Mouse (Mus musculus) kidney, embryonic 14.5 days (tissue): ENCODE data around the gene Arid3a. TPM values are rescaled to one million over a fixed set of nuclear protein-coding genes. Genes with fewer than 3 reads are reported as not detected.

Experiments used
- ATAC-seq: fragments of 200-750 bp; cut with Nextera tagmentation; 2 replicates; pipeline ENCODE4 v1.8.0; 2017; ENCODE audit warnings: moderate number of reproducible peaks, mild to moderate bottlenecking, moderate TSS enrichment, moderate library complexity; ENCODE audit not compliant: low FRiP score, low TSS enrichment
- H3K27ac ChIP-seq: fragments of 300-500 bp; sonication (generic); 2 replicates; pipeline ENCODE4 v1.5.1; 2014; ENCODE audit warnings: low read depth, mild to moderate bottlenecking, low read length, moderate library complexity, mixed read lengths
- H3K27me3 ChIP-seq: fragments of 300-500 bp; sonication (generic); 2 replicates; pipeline ENCODE4 v1.6.1; 2014; ENCODE audit warnings: mild to moderate bottlenecking, low read length; ENCODE audit not compliant: control insufficient read depth, insufficient read depth
- H3K36me3 ChIP-seq: fragments of 300-500 bp; sonication (generic); 2 replicates; pipeline ENCODE4 v1.6.1; 2014; ENCODE audit warnings: low read length, mixed read lengths; ENCODE audit not compliant: control insufficient read depth, insufficient read depth
- H3K4me1 ChIP-seq: fragments of 300-500 bp; sonication (generic); 2 replicates; pipeline ENCODE4 v1.6.1; 2014; ENCODE audit warnings: low read length, mixed read lengths; ENCODE audit not compliant: control insufficient read depth, insufficient read depth
- H3K4me2 ChIP-seq: fragments of 300-500 bp; sonication (generic); replicated peaks from 2 replicates; pipeline ENCODE4 v1.6.1; 2014; ENCODE audit warnings: low read depth, mild to moderate bottlenecking, low read length
- H3K4me3 ChIP-seq: fragments of 300-500 bp; sonication (generic); 2 replicates; pipeline ENCODE4 v1.5.1; 2014; ENCODE audit warnings: mild to moderate bottlenecking, low read length
- H3K9ac ChIP-seq: fragments of 300-500 bp; sonication (generic); 2 replicates; pipeline ENCODE4 v1.6.1; 2014; ENCODE audit warnings: low read depth, mild to moderate bottlenecking, low read length, moderate library complexity
- H3K9me3 ChIP-seq: fragments of 300-500 bp; sonication (generic); 2 replicates; pipeline ENCODE4 v1.6.1; 2016; ENCODE audit warnings: low read length; ENCODE audit not compliant: control insufficient read depth
- WGBS: fragments of 180-500 bp; shearing (Covaris S2); extraction: QIAGEN DNeasy Blood & Tissue Kit; methylation state at CpG from one replicate; pipeline ENCODE4 v1.1.7; 2014; 5-methylcytosine and 5-hydroxymethylcytosine counted together
- polyA plus RNA-seq: library from polyadenylated mRNA; unstranded; fragments of >200 nt; fragmentation: Nextera tagmentation; extraction: Ambion mirVana; gene quantifications from 2 replicates; pipeline ENCODE4 v1.2.1, GENCODE M21; 2014

The Arid3a gene
- polyA plus RNA-seq, 1 experiment from 2014 or later: 12.3 TPM

- 18% methylated on average over 26 of the region's 26 CpGs for WGBS
- ATAC-seq: peak; percentile 14; the same call in 1 of the 2 replicates
- Histone ChIP-seq H3K27ac (no peak overlapping the region), H3K9ac (no peak overlapping the region), H3K4me2 (peak overlapping the region; percentile 46; the same call in 1 of the 2 replicates), H3K4me3 (peak overlapping the region; percentile 20), H3K4me1 (peaks cover 22% of the 10 kb centered on the region), H3K36me3 (no peaks in the 10 kb centered on the region), H3K9me3 (no peaks in the 10 kb centered on the region), H3K27me3 (peaks cover 58% of the 10 kb centered on the region)
Measured at GRCm38 (mm10) chr10:79920056-79920890, 6.6 kb upstream of the Arid3a start.

- Histone ChIP-seq H3K4me3 (peak within 1 kb of the TSS; percentile 20), H3K27me3 (peaks cover 58% of the 10 kb centered on the region), H3K27ac (no peak within 1 kb of the TSS), H3K4me1 (peaks cover 24% of the 10 kb centered on the region), H3K9ac (peak within 1 kb of the TSS; percentile 40), H3K4me2 (peak within 1 kb of the TSS; percentile 46), H3K36me3 (no peaks in the 10 kb centered on the region), H3K9me3 (no peaks in the 10 kb centered on the region)
- 6% methylated on average over 41 of the region's 41 CpGs for WGBS
- no peak for ATAC-seq
Measured at GRCm38 (mm10) chr10:79920958-79921535, 5.8 kb upstream of the Arid3a start, which contains the start of gene R3hdm4. R3hdm4 (minus strand) TSS chr10:79921208.

DNA sequence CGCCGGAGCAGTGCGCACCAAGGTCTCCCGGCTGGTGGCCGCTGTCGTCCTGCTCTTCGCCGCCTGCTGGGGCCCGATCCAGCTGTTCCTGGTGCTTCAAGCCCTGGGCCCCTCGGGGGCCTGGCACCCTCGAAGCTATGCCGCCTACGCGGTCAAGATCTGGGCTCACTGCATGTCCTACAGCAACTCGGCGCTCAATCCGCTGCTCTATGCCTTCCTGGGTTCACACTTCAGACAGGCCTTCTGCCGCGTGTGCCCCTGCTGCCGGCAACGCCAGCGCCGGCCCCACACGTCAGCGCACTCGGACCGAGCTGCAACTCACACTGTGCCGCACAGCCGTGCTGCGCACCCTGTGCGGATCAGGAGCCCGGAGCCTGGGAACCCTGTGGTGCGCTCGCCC is 5.3 kb upstream of the Arid3a start:
- 1% methylated on average over 34 of the region's 34 CpGs for WGBS
- ATAC-seq: no peak

GRCm38 (mm10) chr10:79924998-79925784 is 1.7 kb upstream of the Arid3a start:
- 12% methylated on average over 29 of the region's 29 CpGs for WGBS
- peaks cover 37% of the 10 kb centered on the region for H3K4me1 ChIP-seq
- peaks cover 31% of the 10 kb centered on the region for H3K27me3 ChIP-seq
- no peak overlapping the region for H3K27ac ChIP-seq
- ATAC-seq: no peak
- no peak overlapping the region; the same call in 1 of the 2 replicates for H3K4me2 ChIP-seq
- H3K9me3 ChIP-seq: no peaks in the 10 kb centered on the region
- H3K4me3 ChIP-seq: no peak overlapping the region
- no peaks in the 10 kb centered on the region for H3K36me3 ChIP-seq
- no peak overlapping the region for H3K9ac ChIP-seq

More for the DNA sequence above, 5.3 kb upstream of the Arid3a start:
- Histone ChIP-seq H3K9me3 (no peaks in the 10 kb centered on the region), H3K36me3 (no peaks in the 10 kb centered on the region), H3K4me3 (peak overlapping the region; percentile 20), H3K27me3 (peaks cover 58% of the 10 kb centered on the region), H3K4me2 (peak overlapping the region; percentile 46), H3K4me1 (peaks cover 27% of the 10 kb centered on the region), H3K9ac (peak overlapping the region; percentile 40), H3K27ac (no peak overlapping the region)

- WGBS: 9% methylated on average over 15 of the region's 15 CpGs
- peak overlapping the region; percentile 97; the same call in 1 of the 2 replicates for H3K27ac ChIP-seq
- H3K27me3 ChIP-seq: peaks cover 23% of the 10 kb centered on the region
- peak overlapping the region; percentile 83 for H3K9ac ChIP-seq
- ATAC-seq: peak; percentile 2; the same call in 1 of the 2 replicates
- peak overlapping the region; percentile 74 for H3K4me3 ChIP-seq
- H3K4me2 ChIP-seq: peak overlapping the region; percentile 88
- peaks cover 32% of the 10 kb centered on the region for H3K4me1 ChIP-seq
- H3K36me3 ChIP-seq: peaks cover 4% of the 10 kb centered on the region
- H3K9me3 ChIP-seq: no peaks in the 10 kb centered on the region
Measured at GRCm38 (mm10) chr10:79925785-79926490, 905 bp upstream of the Arid3a start.

GRCm38 (mm10) chr10:79927324-79928029 is 634 bp downstream of the Arid3a start:
- peak overlapping the region; percentile 97 for H3K27ac ChIP-seq
- ATAC-seq: peak; percentile 47
- peak overlapping the region; percentile 88 for H3K4me2 ChIP-seq
- H3K4me3 ChIP-seq: peak overlapping the region; percentile 74
- no peaks in the 10 kb centered on the region for H3K9me3 ChIP-seq
- under 1% methylated on average over 52 of the region's 54 CpGs for whole genome bisulfite sequencing
- H3K36me3 ChIP-seq: peaks cover 19% of the 10 kb centered on the region
- peaks cover 8% of the 10 kb centered on the region for H3K27me3 ChIP-seq
- H3K4me1 ChIP-seq: peaks cover 33% of the 10 kb centered on the region
- H3K9ac ChIP-seq: peak overlapping the region; percentile 83

DNA sequence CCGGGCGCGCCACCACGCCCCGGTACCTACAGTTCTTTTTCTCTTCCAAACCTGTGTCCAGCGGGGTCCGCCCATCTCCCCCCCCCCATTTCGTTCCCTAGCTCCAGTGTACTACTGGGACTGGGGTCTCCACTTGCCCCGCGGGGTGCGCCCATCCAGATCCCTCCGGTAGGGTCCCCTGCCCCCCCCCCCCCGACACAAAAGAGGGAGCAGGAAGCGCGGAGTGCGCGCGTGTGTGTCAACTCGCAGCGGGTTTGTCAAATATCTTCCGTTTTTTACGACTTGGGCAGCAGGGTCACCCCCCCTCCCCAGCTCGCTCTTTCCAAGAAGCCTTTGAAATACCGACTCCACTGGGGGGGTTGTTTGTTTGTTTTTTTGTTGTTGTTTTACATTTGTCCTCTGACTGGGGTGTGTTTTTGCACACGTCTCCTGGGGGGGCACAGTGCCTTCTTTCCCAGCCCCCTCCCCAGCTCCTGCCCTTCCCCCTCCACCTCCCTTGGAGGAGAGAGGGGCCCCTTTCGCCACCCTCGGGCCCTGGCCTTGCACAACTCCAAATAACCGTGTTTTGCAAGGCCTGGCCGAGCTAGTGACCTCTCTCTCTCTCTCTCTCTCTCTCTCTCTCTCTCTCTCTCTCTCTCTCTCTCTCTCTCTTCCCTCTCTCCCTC is 1.3 kb downstream of the Arid3a start:
- H3K9ac ChIP-seq: peak overlapping the region; percentile 83
- H3K4me2 ChIP-seq: peak overlapping the region; percentile 88
- under 1% methylated on average over 29 of the region's 29 CpGs for WGBS
- H3K36me3 ChIP-seq: peaks cover 19% of the 10 kb centered on the region
- H3K9me3 ChIP-seq: no peaks in the 10 kb centered on the region
- H3K27ac ChIP-seq: peak overlapping the region; percentile 97
- H3K4me1 ChIP-seq: peaks cover 40% of the 10 kb centered on the region
- 0 out of 2 replicates have a peak, but pooled peaks have one; percentile 3 for ATAC-seq
- H3K4me3 ChIP-seq: peak overlapping the region; percentile 74
- H3K27me3 ChIP-seq: peaks cover 2% of the 10 kb centered on the region; the same call in 1 of the 2 replicates
